Mouse (Mus musculus): ENCODE measurements around the gene Ccno. TPM values are rescaled to one million over a fixed set of nuclear protein-coding genes. Genes with fewer than 3 reads are reported as not detected.

Gene Ccno
- polyA plus RNA-seq, 1 experiment from 2014 or later, result 5.2 TPM

DNA sequence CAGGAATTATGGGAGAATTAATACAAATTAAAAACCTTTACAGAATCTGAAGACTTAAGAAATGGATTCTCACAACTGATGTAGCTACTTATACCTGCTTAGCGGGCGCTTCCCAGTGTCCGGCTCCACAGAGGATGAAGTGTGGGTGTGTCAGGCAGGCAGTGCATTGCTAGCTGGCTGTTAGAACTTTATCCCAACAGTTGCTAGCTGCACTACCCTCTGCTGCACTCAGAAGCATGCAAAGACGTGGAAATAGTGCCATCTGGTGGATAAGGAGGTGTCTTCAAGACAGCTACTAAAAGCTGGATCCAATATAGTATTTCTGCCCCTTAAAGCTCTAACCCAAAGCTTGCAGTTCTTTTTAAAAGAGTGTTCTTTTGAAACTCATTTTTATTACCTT lies 48.2 kb downstream of the Ccno start:
- Histone ChIP-seq H3K9ac (no peak overlapping the region), H3K27ac (ENCODE audit: low read depth) (no peak overlapping the region), H3K27me3 (ENCODE audit: insufficient read depth, low read length) (peaks cover 38% of the 10 kb centered on the region), H3K4me3 (ENCODE audit: low read depth, low read length) (peak overlapping the region; percentile 56), H3K36me3 (ENCODE audit: insufficient read depth) (no peaks in the 10 kb centered on the region), H3K4me2 (peak overlapping the region; percentile 96), H3K9me3 (ENCODE audit: low read depth, low read length) (no peaks in the 10 kb centered on the region), H3K4me1 (ENCODE audit: insufficient read depth) (no peaks in the 10 kb centered on the region)
- ATAC-seq (ENCODE audit: insufficient read depth) (peak; percentile 86), DNase-seq (peak; percentile 99)
- peak; percentile 87 for TF ChIP-seq CTCF (IDR thresholded peaks at IDR 0.05; ENCODE audit: low read depth)
- WGBS, result 1% methylated on average over 4 of the region's 4 CpGs

MicroRNAs within 50 kb of the gene (microRNA counts, 519-probe panel; counts per million panel counts)
- microRNA mmu-miR-449a, result 2,765 counts per million, percentile 51 among the panel's probes with 10 or more counts
- 30.5 counts per million for microRNA mmu-miR-449b
- microRNA mmu-miR-449c, result 30.5 counts per million

Small RNA genes within 50 kb of the gene (microRNA-seq; reads per million reads assigned to microRNA genes)
- 1,800 reads per million, percentile 78 among the genes with 10 or more reads in this experiment for gene Mir449a (ENCODE audit: borderline number of aligned reads)
- 2.9 reads per million, percentile 7 among the genes with 10 or more reads in this experiment for gene Mir449b (ENCODE audit: borderline number of aligned reads)
- gene Mir449c (ENCODE audit: borderline number of aligned reads), result 2.6 reads per million, percentile 6 among the genes with 10 or more reads in this experiment

Other genes starting within 250 kb of the Ccno start
- gene Plpp1, start 187.0 kb upstream of the Ccno start, polyA plus RNA-seq (2014; fragmentation: Nextera tagmentation; extraction: Ambion mirVana), result 52.7 and 58.5 TPM in 2 replicates
- gene Mtrex, start 60.4 kb upstream of the Ccno start, polyA plus RNA-seq (2014; fragmentation: Nextera tagmentation; extraction: Ambion mirVana), result 82.5 and 83.0 TPM in 2 replicates
- 26.7 and 30.6 TPM in 2 replicates for gene Dhx29, start 60.3 kb upstream of the Ccno start, polyA plus RNA-seq (2014; fragmentation: Nextera tagmentation; extraction: Ambion mirVana)
- 1.1 and 2.2 TPM in 2 replicates for gene Mcidas, start 6.0 kb downstream of the Ccno start, polyA plus RNA-seq (2014; fragmentation: Nextera tagmentation; extraction: Ambion mirVana)
- gene Cdc20b, start 47.3 kb downstream of the Ccno start, polyA plus RNA-seq (2014; fragmentation: Nextera tagmentation; extraction: Ambion mirVana), result 0.28 TPM in 1 of 2 replicates, not detected in the other
- gene Gpx8, start 58.6 kb downstream of the Ccno start, polyA plus RNA-seq (2014; fragmentation: Nextera tagmentation; extraction: Ambion mirVana), result 159 and 170 TPM in 2 replicates
- gene Gzma, start 113.2 kb downstream of the Ccno start, polyA plus RNA-seq (2014; fragmentation: Nextera tagmentation; extraction: Ambion mirVana), result not detected in 2 replicates
- 1.6 and 2.2 TPM in 2 replicates for gene Esm1, start 221.9 kb downstream of the Ccno start, polyA plus RNA-seq (2014; fragmentation: Nextera tagmentation; extraction: Ambion mirVana)
- gene Gzmk, start 238.1 kb downstream of the Ccno start, polyA plus RNA-seq (2014; fragmentation: Nextera tagmentation; extraction: Ambion mirVana), result not detected in 2 replicates

Measured in lung, embryonic 14.5 days (tissue).